Mouse (Mus musculus): ENCODE results near the gene Thbs3.

- TF ChIP-seq EP300 (IDR thresholded peaks at IDR 0.05) (no peak), CTCF (IDR thresholded peaks at IDR 0.05) (no peak)
These were observed 33.1 kb upstream of the Thbs3 start for GRCm38 (mm10) chr3:89181749-89182500.
